Mouse (Mus musculus) frontal cortex, adult (tissue): ENCODE measurements at regions not wholly inside any gene's neighbourhood (a gene's known extent, or its start where the extent isn't known, plus 50 kb on each side); places are given as distances from the start of the nearest gene placed in this dataset.

Source experiments
- ATAC-seq: cut with Nextera tagmentation; 2 replicates; pipeline ENCODE4 v1.9.2; 2017; ENCODE audit warnings: mild to moderate bottlenecking, moderate library complexity, mixed read lengths; ENCODE audit not compliant: low TSS enrichment

- no peak for ATAC-seq
Measured at GRCm38 (mm10) chr2:148558365-148558764, 114.0 kb upstream of the Nxt1 start.

- no peak for ATAC-seq
Measured at GRCm38 (mm10) chr2:148551207-148551606, 107.8 kb upstream of the Cd93 start.

- ATAC-seq: no peak
Measured at GRCm38 (mm10) chr2:148549618-148550017, 106.3 kb upstream of the Cd93 start.

- peak; percentile 74 for ATAC-seq
Measured at GRCm38 (mm10) chr2:148542340-148542739, 99.0 kb upstream of the Cd93 start.

GRCm38 (mm10) chr2:148537914-148538510 lies 94.6 kb upstream of the Cd93 start:
- peak; percentile 85 for ATAC-seq

GRCm38 (mm10) chr2:148537251-148537650 lies 93.9 kb upstream of the Cd93 start:
- no peak for ATAC-seq

- no peak for ATAC-seq
Measured at GRCm38 (mm10) chr2:148536608-148537007, 93.2 kb upstream of the Cd93 start.

- peak; percentile 68 for ATAC-seq
Measured at GRCm38 (mm10) chr2:148535562-148536180, 92.3 kb upstream of the Cd93 start.

- ATAC-seq: no peak
Measured at GRCm38 (mm10) chr2:148532051-148532450, 88.7 kb upstream of the Cd93 start.

GRCm38 (mm10) chr2:148530546-148530945 lies 87.2 kb upstream of the Cd93 start:
- ATAC-seq: no peak

GRCm38 (mm10) chr2:148529900-148530299 lies 86.5 kb upstream of the Cd93 start:
- no peak for ATAC-seq

- no peak for ATAC-seq
Measured at GRCm38 (mm10) chr2:148527755-148528154, 84.4 kb upstream of the Cd93 start.

GRCm38 (mm10) chr2:148525496-148525895 lies 82.1 kb upstream of the Cd93 start:
- ATAC-seq: no peak

- ATAC-seq: no peak
Measured at GRCm38 (mm10) chr2:148523401-148523800, 80.0 kb upstream of the Cd93 start.

GRCm38 (mm10) chr2:148522936-148523335 lies 79.6 kb upstream of the Cd93 start:
- ATAC-seq: no peak

GRCm38 (mm10) chr2:148521966-148522575 lies 78.7 kb upstream of the Cd93 start:
- no peak for ATAC-seq

- no peak for ATAC-seq
Measured at GRCm38 (mm10) chr2:148520291-148520690, 76.9 kb upstream of the Cd93 start.

GRCm38 (mm10) chr2:148519689-148520290 lies 76.4 kb upstream of the Cd93 start:
- no peak for ATAC-seq

- ATAC-seq: no peak
Measured at GRCm38 (mm10) chr2:148517906-148518305, 74.5 kb upstream of the Cd93 start.

- peak; percentile 47; the same call in 1 of the 2 replicates for ATAC-seq
Measured at GRCm38 (mm10) chr2:148510008-148510681, 66.8 kb upstream of the Cd93 start.

- ATAC-seq: no peak
Measured at GRCm38 (mm10) chr2:148509357-148509756, 66.0 kb upstream of the Cd93 start.

GRCm38 (mm10) chr2:148507523-148507922 lies 64.2 kb upstream of the Cd93 start:
- ATAC-seq: no peak
